Mouse (Mus musculus) stomach, postnatal 0 days (tissue): ENCODE measurements at regions not wholly inside any gene's neighbourhood (a gene's known extent, or its start where the extent isn't known, plus 50 kb on each side); places are given as distances from the start of the nearest gene placed in this dataset.

Experiments
- CTCF ChIP-seq: IDR thresholded peaks from 2 replicates; pipeline ENCODE4 v1.5.1; 2016; ENCODE audit warnings: antibody characterized with exemption, low read depth, mild to moderate bottlenecking, moderate library complexity
- EP300 ChIP-seq: optimal IDR thresholded peaks from 2 replicates; pipeline ENCODE3; 2016; ENCODE audit warnings: antibody characterized with exemption

- TF ChIP-seq EP300 (no peak), CTCF (no peak)
Observed at GRCm38 (mm10) chr2:46581773-46582172, 1464.6 kb upstream of the Zeb2 start.
